Mouse (Mus musculus) MEL (cell line): ENCODE measurements around the gene Slc28a3. TPM values are rescaled to one million over a fixed set of nuclear protein-coding genes. Genes with fewer than 3 reads are reported as not detected.
A peak's percentile ranks its signal among the peaks of the same experiment; 100 is the strongest.

Source experiments
- DNase-seq: peaks from one replicate; pipeline ENCODE4 v3.0.0; 2011; ENCODE audit warnings: low read depth, low spot score
- H3K27ac ChIP-seq: 2 replicates; pipeline ENCODE4 v1.5.1; 2012; ENCODE audit warnings: low read depth, mild to moderate bottlenecking, control low read depth, low read length, moderate library complexity; ENCODE audit not compliant: control insufficient read depth
- H3K27me3 ChIP-seq, 2 experiments: fragments of 150-350 bp in 1 of 2; sonication (generic) in 1 of 2; 2 replicates each; pipeline ENCODE4 v1.6.1; 2012; ENCODE audit warnings: low read length in 2 of 2, mild to moderate bottlenecking in 2 of 2, improper control_type of control experiment in 1 of 2, moderate library complexity in 1 of 2; ENCODE audit not compliant: insufficient read depth in 2 of 2, control insufficient read depth in 1 of 2
- H3K36me3 ChIP-seq, 2 experiments: 2 replicates each; pipeline ENCODE4 v1.6.1; 2012 to 2014; ENCODE audit warnings: low read length in 2 of 2, improper control_type of control experiment in 1 of 2, inconsistent platforms in 1 of 2, mild to moderate bottlenecking in 1 of 2; ENCODE audit not compliant: insufficient read depth in 2 of 2, control insufficient read depth in 1 of 2
- H3K4me1 ChIP-seq, 2 experiments: fragments of 150-350 bp in 1 of 2; sonication (generic) in 1 of 2; 2 replicates each; pipeline ENCODE4 v1.6.1; 2012; ENCODE audit warnings: low read length in 2 of 2, improper control_type of control experiment in 1 of 2, mild to moderate bottlenecking in 1 of 2; ENCODE audit not compliant: insufficient read depth in 2 of 2, control insufficient read depth in 1 of 2
- H3K4me3 ChIP-seq, 2 experiments: fragments of 150-350 bp in 1 of 2; sonication (generic) in 1 of 2; 2 replicates each; pipeline ENCODE4 v1.5.1; 2012; ENCODE audit warnings: low read depth in 2 of 2, low read length in 2 of 2, mild to moderate bottlenecking in 2 of 2, moderate library complexity in 2 of 2, control low read depth in 1 of 2, improper control_type of control experiment in 1 of 2; ENCODE audit not compliant: control insufficient read depth in 1 of 2, insufficient read depth in 1 of 2
- H3K79me2 ChIP-seq: 2 replicates; pipeline ENCODE4 v1.6.1; 2012; ENCODE audit warnings: mild to moderate bottlenecking, low read length, moderate library complexity; ENCODE audit not compliant: control insufficient read depth, poor library complexity, insufficient read depth
- H3K9ac ChIP-seq: 2 replicates; pipeline ENCODE4 v1.6.1; 2012; ENCODE audit warnings: low read depth, mild to moderate bottlenecking, control low read depth, low read length, moderate library complexity; ENCODE audit not compliant: control insufficient read depth, poor library complexity, severe bottlenecking
- H3K9me3 ChIP-seq: fragments of 150-350 bp; sonication (generic); replicated peaks from 2 replicates; pipeline ENCODE4 v1.6.1; 2012; ENCODE audit warnings: mild to moderate bottlenecking, low read length, improper control_type of control experiment, moderate library complexity; ENCODE audit not compliant: insufficient read depth
- BHLHE40 ChIP-seq: IDR thresholded peaks from 2 replicates; pipeline ENCODE4 v1.6.1; 2012; ENCODE audit warnings: low read depth, mild to moderate bottlenecking, inconsistent platforms, low read length, improper control_type of control experiment, borderline replicate concordance
- CHD1 ChIP-seq: IDR thresholded peaks from 2 replicates; pipeline ENCODE4 v1.6.1; 2012; ENCODE audit warnings: low read depth, mild to moderate bottlenecking, inconsistent platforms, low read length, improper control_type of control experiment
- CHD2 ChIP-seq: IDR thresholded peaks from 2 replicates; pipeline ENCODE4 v1.6.1; 2011; ENCODE audit warnings: low read length, improper control_type of control experiment
- CTCF ChIP-seq, 3 experiments: IDR thresholded peaks in 2 of 3; conservative IDR thresholded peaks in 1 of 3; 2 replicates each; pipeline ENCODE4 v1.5.1; 2011 to 2012; ENCODE audit warnings: low read length in 3 of 3, low read depth in 2 of 3, mild to moderate bottlenecking in 2 of 3, improper control_type of control experiment in 1 of 3, inconsistent platforms in 1 of 3, mixed read lengths in 1 of 3, moderate library complexity in 1 of 3; ENCODE audit not compliant: control insufficient read depth in 1 of 3, insufficient read depth in 1 of 3, poor library complexity in 1 of 3, severe bottlenecking in 1 of 3
- E2F4 ChIP-seq: IDR thresholded peaks from 2 replicates; pipeline ENCODE4 v1.6.1; 2011; ENCODE audit warnings: low read depth, low read length, improper control_type of control experiment, borderline replicate concordance
- ELF1 ChIP-seq: IDR thresholded peaks from 2 replicates; pipeline ENCODE4 v1.6.1; 2014; ENCODE audit warnings: low read depth, mild to moderate bottlenecking, inconsistent platforms, low read length, improper control_type of control experiment, moderate library complexity
- EP300 ChIP-seq, 2 experiments: IDR thresholded peaks; 2 replicates each; pipeline ENCODE4 v1.6.1; 2011; ENCODE audit warnings: improper control_type of control experiment in 2 of 2, low read length in 2 of 2, low read depth in 1 of 2, mild to moderate bottlenecking in 1 of 2
- ETS1 ChIP-seq: IDR thresholded peaks from 2 replicates; pipeline ENCODE4 v1.6.1; 2012; ENCODE audit warnings: low read depth, mild to moderate bottlenecking, inconsistent platforms, low read length, improper control_type of control experiment, moderate library complexity
- GATA1 ChIP-seq: IDR thresholded peaks from 2 replicates; pipeline ENCODE4 v1.6.1; 2011; ENCODE audit warnings: low read depth, low read length, improper control_type of control experiment
- HCFC1 ChIP-seq: IDR thresholded peaks from 2 replicates; pipeline ENCODE4 v1.6.1; 2012; ENCODE audit warnings: low read depth, mild to moderate bottlenecking, inconsistent platforms, low read length, improper control_type of control experiment, moderate library complexity
- MAFK ChIP-seq: IDR thresholded peaks from 2 replicates; pipeline ENCODE4 v1.6.1; 2011; ENCODE audit warnings: low read depth, mild to moderate bottlenecking, low read length, improper control_type of control experiment, borderline replicate concordance
- MAX ChIP-seq: IDR thresholded peaks from 2 replicates; pipeline ENCODE4 v1.6.1; 2011; ENCODE audit warnings: low read length, improper control_type of control experiment
- MEF2A ChIP-seq: IDR thresholded peaks from 2 replicates; pipeline ENCODE4 v1.6.1; 2014; ENCODE audit warnings: low read depth, mild to moderate bottlenecking, inconsistent platforms, low read length, improper control_type of control experiment; ENCODE audit not compliant: poor library complexity, insufficient replicate concordance, severe bottlenecking; ENCODE audit errors: extremely low read depth
- MXI1 ChIP-seq: IDR thresholded peaks from 2 replicates; pipeline ENCODE4 v1.6.1; 2011; ENCODE audit warnings: mild to moderate bottlenecking, low read depth, low read length, improper control_type of control experiment
- MYC ChIP-seq: IDR thresholded peaks from 2 replicates; pipeline ENCODE4 v1.6.1; 2011; ENCODE audit warnings: low read depth, mild to moderate bottlenecking, low read length, improper control_type of control experiment, moderate library complexity
- NRF1 ChIP-seq: IDR thresholded peaks from 2 replicates; pipeline ENCODE4 v1.6.1; 2014; ENCODE audit warnings: low read depth, mild to moderate bottlenecking, inconsistent platforms, low read length, improper control_type of control experiment, moderate library complexity; ENCODE audit not compliant: poor library complexity, insufficient read depth, severe bottlenecking
- POLR2AphosphoS5 ChIP-seq: IDR thresholded peaks from 2 replicates; pipeline ENCODE4 v1.6.1; 2012; ENCODE audit warnings: low read depth, borderline replicate concordance, mild to moderate bottlenecking, inconsistent platforms, low read length, moderate library complexity, mixed read lengths
- RAD21 ChIP-seq: IDR thresholded peaks from 2 replicates; pipeline ENCODE4 v1.6.1; 2011; ENCODE audit warnings: mild to moderate bottlenecking, low read depth, low read length, improper control_type of control experiment
- SIN3A ChIP-seq: IDR thresholded peaks from 2 replicates; pipeline ENCODE4 v1.6.1; 2012; ENCODE audit warnings: low read length, improper control_type of control experiment, inconsistent platforms
- TAL1 ChIP-seq: IDR thresholded peaks from 2 replicates; pipeline ENCODE4 v1.6.1; 2012; ENCODE audit warnings: mild to moderate bottlenecking, inconsistent platforms, low read length, moderate library complexity, mixed read lengths
- TBP ChIP-seq: IDR thresholded peaks from 2 replicates; pipeline ENCODE4 v1.8.0; 2011; ENCODE audit warnings: low read depth, low read length, improper control_type of control experiment
- TCF12 ChIP-seq: IDR thresholded peaks from 2 replicates; pipeline ENCODE4 v1.6.1; 2014; ENCODE audit warnings: low read depth, mild to moderate bottlenecking, inconsistent platforms, low read length, improper control_type of control experiment, moderate library complexity
- USF1 ChIP-seq: IDR thresholded peaks from 2 replicates; pipeline ENCODE4 v1.6.1; 2014; ENCODE audit warnings: low read depth, mild to moderate bottlenecking, inconsistent platforms, low read length, improper control_type of control experiment, moderate library complexity
- ZC3H11A ChIP-seq: IDR thresholded peaks from 2 replicates; pipeline ENCODE4 v1.6.1; 2012; ENCODE audit warnings: low read depth, mild to moderate bottlenecking, inconsistent platforms, low read length, improper control_type of control experiment
- ZKSCAN1 ChIP-seq: IDR thresholded peaks from 2 replicates; pipeline ENCODE4 v1.6.1; 2012; ENCODE audit warnings: low read depth, mild to moderate bottlenecking, inconsistent platforms, low read length, improper control_type of control experiment, moderate library complexity
- polyA plus RNA-seq, 2 experiments: library from polyadenylated mRNA; stranded (reverse) in 1 of 2; unstranded in 1 of 2; fragments of >175 nt in 1 of 2; fragments of >200 nt in 1 of 2; gene quantifications; 2 replicates each; pipeline versions ENCODE4 v1.2.1 to v1.2.4; 2012; ENCODE audit warnings: low replicate concordance in 2 of 2, low read depth in 1 of 2; ENCODE audit not compliant: insufficient read length in 2 of 2, insufficient read depth in 1 of 2, missing spikeins in 1 of 2
- total RNA-seq: library from RNA; depleted of rRNA; stranded (reverse); fragments of 300-350 nt; gene quantifications from 2 replicates; pipeline ENCODE4 v1.2.3, GENCODE M21; 2012

The Slc28a3 gene
- total and polyA plus RNA-seq, 3 experiments: 1.4 TPM; not detected in 2

DNA sequence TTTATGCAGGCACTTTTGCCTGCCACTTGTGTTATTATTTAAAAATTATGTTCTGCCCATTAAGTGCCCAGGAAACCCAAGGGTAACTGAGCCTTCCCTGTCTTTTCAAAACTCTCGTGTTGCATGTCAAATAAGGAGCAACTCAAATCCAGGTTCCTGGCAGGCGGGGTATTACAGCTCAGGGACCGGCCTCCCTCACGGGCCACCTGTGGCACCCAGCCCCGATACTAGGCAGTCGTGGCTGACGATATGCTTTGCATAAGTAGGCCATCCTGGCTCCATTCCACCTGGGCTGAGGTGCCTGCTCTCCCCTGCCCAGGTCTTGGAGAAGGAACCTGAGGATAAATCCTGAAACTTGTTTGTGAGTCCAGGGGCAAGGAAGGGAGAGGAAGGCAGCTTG, 618 bp downstream of the Slc28a3 start:
- Histone ChIP-seq H3K79me2 (no peaks in the 10 kb centered on the region), H3K9me3 (no peaks in the 10 kb centered on the region), H3K27ac (no peak overlapping the region), H3K36me3 (no peaks in the 10 kb centered on the region), H3K27me3 (peaks cover 0 to 4% of the 10 kb centered on the region in 2 experiments; a peak in 2 of 4 replicates), H3K9ac (no peak overlapping the region), H3K4me1 (no peaks in the 10 kb centered on the region), H3K4me3 (no peak overlapping the region)
- DNase-seq: no peak
- TF ChIP-seq MXI1 (no peak), BHLHE40 (no peak), TAL1 (no peak), EP300 (IDR thresholded peaks at IDR 0.05; ENCODE audit: low read depth in 1 of 2, low read length in 2 of 2) (no peak), CHD2 (no peak), ETS1 (no peak), TCF12 (no peak), MAX (no peak), MAFK (no peak), HCFC1 (no peak), POLR2AphosphoS5 (no peak), SIN3A (no peak), USF1 (no peak), MEF2A (no peak), GATA1 (no peak), CHD1 (no peak), ZKSCAN1 (no peak), ZC3H11A (no peak)

DNA sequence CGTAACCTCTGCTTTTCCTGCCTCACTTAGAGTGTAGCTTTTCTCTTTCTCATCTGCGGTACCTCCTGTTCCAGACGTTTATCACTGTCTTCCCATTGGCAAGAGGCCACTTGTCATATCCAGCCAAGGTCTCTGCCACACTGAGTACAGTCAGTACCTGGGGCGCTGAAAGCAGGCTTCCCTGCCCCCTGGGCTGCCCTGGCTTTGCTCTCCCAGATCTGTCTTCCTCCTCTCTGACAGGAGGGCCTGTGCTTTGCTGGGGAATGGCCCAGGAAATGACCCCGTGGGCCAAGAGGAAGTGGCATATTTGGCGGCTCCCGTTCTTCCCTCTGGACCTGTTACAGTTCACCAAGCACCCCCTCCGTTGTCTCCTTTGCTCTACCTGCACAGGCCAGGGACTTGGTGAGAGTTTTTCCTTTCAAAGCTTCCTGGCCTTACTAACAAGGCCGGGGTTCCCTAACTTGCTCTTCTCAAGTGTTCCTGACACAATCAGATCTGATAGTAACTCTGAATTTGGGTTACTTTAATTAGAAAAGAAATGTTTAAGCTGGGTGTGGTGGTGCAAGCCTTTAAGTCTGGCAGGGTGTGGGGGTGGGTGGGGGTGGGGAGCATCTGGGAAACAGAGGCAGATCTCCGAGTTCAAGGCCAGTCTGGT, 9.3 kb downstream of the Slc28a3 start:
- TF ChIP-seq CTCF (IDR thresholded peaks at IDR 0.05 in 2 of 3, conservative IDR thresholded peaks at IDR 0.05 in 1 of 3; ENCODE audit: control insufficient read depth in 1 of 3, insufficient read depth in 1 of 3, low read depth in 2 of 3, low read length in 3 of 3, poor library complexity in 1 of 3, severe bottlenecking in 1 of 3) (no peak), HCFC1 (no peak), RAD21 (no peak), CHD2 (no peak), MAFK (no peak), E2F4 (no peak), ELF1 (no peak), CHD1 (no peak), ZC3H11A (no peak), TBP (no peak), MYC (no peak), NRF1 (no peak), TCF12 (no peak), GATA1 (no peak)
- Histone ChIP-seq H3K27ac (no peak overlapping the region), H3K9ac (no peak overlapping the region), H3K4me3 (no peak overlapping the region), H3K4me1 (no peaks in the 10 kb centered on the region), H3K9me3 (no peaks in the 10 kb centered on the region), H3K79me2 (no peaks in the 10 kb centered on the region), H3K27me3 (no peaks in the 10 kb centered on the region; a peak in 1 of 4 replicates), H3K36me3 (no peaks in the 10 kb centered on the region)
- DNase-seq: peak; percentile 14
